Mouse (Mus musculus) frontal cortex, adult (tissue): Measurements from ENCODE around the gene Gm4450.
"Not testable (repeated sequence)": the region's sequence is repeated elsewhere in the genome, so short reads cannot be mapped to it uniquely, and the experiment has no call there.

Source experiments
- ATAC-seq: cut with Nextera tagmentation; 2 replicates; pipeline ENCODE4 v1.9.2; 2017; ENCODE audit warnings: mild to moderate bottlenecking, moderate library complexity, mixed read lengths; ENCODE audit not compliant: low TSS enrichment

Gene Gm4450

GRCm38 (mm10) chr3:98418991-98419785 is 37.7 kb downstream of the Gm4450 start:
- ATAC-seq: peak; percentile 81

GRCm38 (mm10) chr3:98417328-98417727 is 39.6 kb downstream of the Gm4450 start:
- ATAC-seq: peak; percentile 48

- ATAC-seq: no peak
These were observed 40.3 kb downstream of the Gm4450 start for GRCm38 (mm10) chr3:98416426-98417250.

- ATAC-seq: 0 out of 2 replicates have a peak, but pooled peaks have one; percentile 7
These were observed 42.6 kb downstream of the Gm4450 start for GRCm38 (mm10) chr3:98414296-98414695.

DNA sequence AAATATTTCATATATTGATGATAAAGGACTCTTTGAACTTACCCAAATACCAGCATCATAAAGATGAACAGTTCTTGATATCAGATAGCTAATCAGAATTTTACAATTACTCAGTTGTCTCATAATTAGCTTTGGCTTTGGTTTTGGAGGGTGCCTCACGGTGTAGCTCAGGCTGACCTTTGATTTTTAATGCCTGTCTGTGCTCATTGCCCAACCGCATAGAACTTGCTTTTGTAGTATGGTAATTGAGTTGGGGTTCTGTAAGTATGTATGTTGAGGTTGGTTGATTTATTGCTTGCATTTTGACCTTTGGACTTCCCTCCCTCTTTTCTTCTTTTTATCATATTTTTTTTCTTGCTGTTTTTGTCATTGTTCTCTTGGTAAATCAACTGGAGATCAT is 43.2 kb downstream of the Gm4450 start:
- ATAC-seq: no peak

DNA sequence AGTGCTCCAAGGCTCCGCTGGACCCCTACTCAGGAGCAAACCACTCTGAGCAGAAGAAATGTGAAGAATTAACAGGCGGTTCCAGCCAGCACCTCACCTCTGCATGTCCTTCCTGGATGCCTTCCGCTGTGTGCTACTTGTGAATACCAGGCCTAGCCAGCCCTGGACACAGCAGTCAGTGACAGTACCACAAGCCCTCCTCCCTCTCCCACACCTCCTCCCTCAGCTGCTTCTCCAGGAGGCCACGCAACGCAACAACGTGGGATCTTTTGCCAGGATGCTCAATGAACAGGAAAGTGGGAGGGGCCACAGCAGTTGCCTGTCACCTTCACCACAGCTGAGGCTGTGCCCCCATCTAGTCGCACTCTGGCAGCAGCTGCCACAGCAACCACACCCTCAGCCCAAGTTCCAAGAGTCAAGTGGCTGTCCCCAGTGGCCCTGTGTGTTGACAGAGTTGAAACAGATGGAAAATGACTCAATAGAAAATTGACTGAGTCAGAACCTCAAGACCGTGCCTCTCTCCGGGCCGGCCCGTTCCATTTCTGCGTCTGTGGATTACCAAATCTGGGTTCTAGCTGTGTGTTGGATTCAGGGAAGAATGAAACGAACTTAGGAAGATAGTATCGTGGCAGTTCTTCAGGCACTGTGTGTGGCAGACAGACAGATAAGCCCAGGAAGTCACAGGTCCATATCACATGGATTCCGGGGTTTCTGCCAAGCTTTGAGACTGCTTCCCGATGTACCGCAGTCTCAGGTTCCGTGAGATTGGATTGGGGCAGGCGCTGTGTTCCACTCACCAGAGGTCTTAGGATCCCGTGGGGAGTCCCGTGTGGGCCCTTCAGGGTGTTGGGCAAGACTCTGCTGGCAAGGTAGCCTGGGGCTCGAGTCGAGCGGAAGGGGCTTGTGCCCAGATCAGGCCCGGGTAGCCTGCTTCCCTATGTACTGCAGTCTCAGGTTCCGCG is 46.0 kb downstream of the Gm4450 start:
- ATAC-seq: not testable (repeated sequence)

DNA sequence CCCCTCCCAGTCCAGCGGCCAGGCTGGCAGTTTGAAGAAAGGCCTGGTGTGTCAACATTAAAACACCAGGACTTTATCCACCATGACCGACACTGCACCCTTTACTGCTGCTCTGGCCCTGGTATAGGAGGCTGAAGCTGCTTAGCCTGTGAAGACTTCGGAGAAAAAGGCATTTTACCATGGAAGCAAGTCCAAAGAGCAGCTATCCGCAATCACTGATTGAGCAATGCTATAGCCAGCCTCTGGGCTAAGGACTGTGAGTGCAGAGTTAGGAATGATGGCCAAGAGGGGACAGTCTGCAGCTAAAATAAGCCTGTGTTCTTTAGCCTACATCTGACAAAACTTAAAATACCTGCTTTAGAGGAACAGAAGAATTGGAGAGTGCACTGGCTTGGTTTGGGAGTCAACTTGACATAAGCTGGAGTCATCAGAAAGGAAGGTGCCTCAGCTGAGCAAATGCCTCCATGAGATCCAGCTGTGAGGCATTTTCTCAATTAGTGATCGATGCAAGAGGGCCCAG is 49.6 kb downstream of the Gm4450 start:
- 0 out of 2 replicates have a peak, but pooled peaks have one; percentile 8 for ATAC-seq

DNA sequence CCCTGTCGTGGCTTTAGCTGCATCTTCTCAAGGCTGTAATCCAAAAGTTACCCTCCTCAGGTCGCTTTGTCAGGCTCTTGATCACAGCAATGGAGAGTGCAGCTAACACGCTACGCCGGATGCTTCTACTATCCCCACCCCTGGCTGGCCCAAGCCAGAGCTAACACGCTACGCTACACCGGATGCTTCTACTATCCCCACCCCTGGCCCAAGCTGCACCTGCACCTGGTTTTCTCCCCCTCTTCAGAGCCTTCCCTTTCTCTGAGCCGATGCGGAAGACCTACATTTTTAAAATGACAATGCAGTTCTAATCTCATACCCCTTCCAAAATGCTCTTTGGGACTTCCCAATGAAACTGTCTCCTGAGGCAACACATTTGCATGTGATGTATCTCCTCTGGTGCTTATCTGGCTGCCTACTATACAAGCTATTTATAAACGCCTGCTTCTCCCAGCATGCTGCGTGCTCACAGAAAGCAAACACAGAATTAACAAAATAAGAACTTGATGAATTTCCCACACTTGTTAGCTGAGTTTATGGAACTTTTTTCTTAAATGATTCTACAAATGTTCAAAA is 50.3 kb downstream of the Gm4450 start:
- peak; percentile 51 for ATAC-seq

- peak; percentile 51 for ATAC-seq
These were observed 51.0 kb downstream of the Gm4450 start for GRCm38 (mm10) chr3:98405877-98406276.

DNA sequence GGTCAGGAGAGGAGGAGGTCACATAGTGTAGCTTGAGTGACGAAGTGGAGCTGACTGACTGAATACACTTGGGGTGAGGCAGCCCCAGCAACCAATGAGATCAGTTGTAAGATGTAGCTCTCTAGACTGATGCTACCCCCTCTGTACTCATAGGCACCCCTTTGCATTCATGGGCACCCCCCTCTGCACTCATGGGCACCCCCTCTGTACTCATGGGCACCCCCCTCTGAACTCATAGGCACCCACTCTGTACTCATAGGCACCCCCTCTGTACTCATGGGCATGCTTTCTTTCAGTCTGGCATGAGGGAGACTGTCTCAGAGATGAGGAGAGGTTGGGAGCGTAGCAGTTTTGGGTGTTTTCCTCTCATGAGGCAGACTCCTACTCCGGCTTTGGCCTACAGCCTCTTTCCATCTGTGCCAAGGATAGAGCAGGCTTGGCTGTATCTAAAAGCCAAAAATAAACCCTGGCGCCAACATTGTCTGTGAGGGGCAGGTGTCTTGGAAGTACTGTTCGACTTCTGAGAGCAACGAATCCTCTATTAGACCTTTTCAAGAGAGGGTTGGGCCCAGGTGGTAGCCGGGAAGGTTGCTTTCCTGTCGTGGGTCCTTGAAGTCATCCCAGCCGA is 52.5 kb downstream of the Gm4450 start:
- peak; percentile 47 for ATAC-seq
